Mouse (Mus musculus): ENCODE results near the gene Syap1.
A peak's percentile ranks its signal among the peaks of the same experiment; 100 is the strongest.
"Not testable (repeated sequence)": the region's sequence is repeated elsewhere in the genome, so short reads cannot be mapped to it uniquely, and the experiment has no call there.

The Syap1 gene

DNA sequence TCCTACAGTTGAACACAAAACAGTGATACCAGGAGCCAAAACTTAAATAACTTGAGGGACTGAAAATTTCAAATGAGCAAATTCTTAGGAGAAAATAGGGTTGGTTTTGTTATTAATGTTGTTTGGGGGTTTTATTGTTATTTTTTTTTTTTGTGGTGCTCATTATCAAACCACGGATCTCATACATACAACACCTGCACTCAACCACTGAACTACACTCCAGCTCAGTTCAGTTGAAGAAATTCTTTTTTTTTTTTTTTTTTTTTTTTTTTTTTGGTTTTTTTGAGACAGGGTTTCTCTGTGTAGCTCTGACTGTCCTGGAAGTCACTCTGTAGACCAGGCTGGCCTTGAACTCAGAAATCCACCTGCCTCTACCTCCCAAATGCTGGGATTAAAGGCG lies 57.9 kb downstream of the Syap1 start:
- not testable (repeated sequence) for DNase-seq (ENCODE audit: low spot score in 2 of 2)

DNA sequence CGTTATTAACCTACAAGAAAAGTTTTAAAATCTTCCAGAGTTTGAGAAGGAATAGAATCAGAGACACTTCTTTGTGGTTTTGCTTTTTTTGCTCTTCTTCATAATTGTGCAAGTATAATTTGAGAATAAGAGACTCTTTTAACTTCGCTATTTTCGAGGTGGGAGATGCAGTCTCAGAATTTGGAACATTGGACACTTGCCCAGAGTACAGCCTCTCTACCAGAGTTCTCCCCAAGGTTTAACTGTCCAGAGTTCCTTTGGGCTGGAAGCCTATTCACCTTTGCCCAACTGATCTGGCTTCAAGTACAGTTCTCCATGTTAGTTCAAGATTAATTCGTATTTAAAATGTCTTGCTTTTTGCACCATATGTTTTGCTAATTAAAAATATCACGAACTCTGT lies 58.5 kb downstream of the Syap1 start:
- no peak for DNase-seq (ENCODE audit: low spot score in 2 of 2)

DNA sequence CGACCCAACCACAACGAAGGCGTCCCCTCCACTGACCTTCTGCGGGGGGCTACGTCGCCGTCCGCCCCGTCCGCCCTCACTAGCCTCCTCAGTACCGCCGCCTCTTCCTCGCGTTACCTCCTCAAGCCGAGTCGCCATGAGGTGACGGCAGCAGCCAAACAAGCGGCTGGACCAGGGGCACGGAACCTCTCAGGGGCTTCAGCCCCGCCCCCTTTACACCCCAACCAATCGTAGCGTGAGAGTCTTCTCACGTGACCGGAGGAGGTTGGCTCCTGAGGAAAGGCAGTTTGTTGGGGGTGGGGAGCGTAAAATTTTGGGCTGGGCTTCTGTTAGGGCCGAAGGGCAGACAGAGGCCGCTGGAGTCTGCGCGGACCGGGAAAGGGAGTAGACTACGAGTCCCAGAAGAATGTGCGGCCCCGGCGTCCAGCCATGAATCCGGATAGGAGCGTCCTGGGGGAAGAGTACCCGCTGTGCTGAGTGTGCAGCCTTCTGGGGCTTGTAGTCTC lies 59.0 kb downstream of the Syap1 start, which contains the start of gene Txlng:
TSS of gene Txlng (minus strand) at position 252 of the 506 bp plus-strand sequence.
- peak; percentile 85 to 92 for DNase-seq (ENCODE audit: low spot score in 2 of 2)

DNA sequence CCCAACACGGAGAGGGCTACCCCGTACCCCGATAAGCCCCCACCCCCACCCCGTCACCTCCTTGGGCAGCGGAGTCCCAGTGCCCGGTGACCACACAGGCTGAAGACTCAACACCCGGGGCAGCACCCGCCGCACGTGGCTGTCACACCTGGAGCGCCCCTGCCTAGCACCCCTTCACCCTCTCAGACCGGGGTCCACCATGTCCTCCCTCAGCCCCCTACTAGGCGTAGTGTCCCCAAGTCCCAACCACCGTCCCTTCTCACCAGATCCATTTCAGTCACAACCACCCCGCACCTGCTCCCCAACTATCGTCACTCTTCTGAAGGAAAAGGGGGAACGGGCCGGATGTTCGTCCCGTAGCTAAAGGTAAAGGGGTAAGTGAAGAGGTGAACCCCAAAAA lies 59.5 kb downstream of the Syap1 start:
- no peak for DNase-seq (ENCODE audit: low spot score in 2 of 2)

DNA sequence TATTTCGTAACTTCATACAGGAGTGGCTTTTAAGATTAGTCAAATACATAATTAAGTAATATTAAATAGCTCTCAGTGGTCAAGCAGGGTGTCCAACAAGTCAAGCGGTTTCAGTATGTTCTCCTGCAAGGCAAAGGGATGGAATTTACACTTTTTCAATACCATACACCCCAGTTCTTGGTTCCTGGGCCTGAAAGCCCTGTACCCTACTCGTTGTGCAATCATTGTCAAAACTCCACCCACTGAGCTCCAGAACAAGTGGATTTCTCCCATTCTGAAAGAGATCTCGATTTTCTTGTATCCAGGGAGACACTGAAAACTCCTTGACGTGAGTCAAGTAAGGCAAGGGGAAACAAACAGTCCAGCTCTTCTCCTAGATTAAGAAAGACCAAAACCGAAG lies 60.2 kb downstream of the Syap1 start:
- no peak for DNase-seq (ENCODE audit: low spot score in 2 of 2)

Data from thymus, postnatal 10 days (tissue).